Mouse (Mus musculus): Measurements from ENCODE around the gene Klf12.

- no peak for TF ChIP-seq CTCF (IDR thresholded peaks at IDR 0.05; ENCODE audit: low read depth, low read length)
- no peak for TF ChIP-seq POLR2A (IDR thresholded peaks at IDR 0.05; ENCODE audit: insufficient read depth, low read length)
- TF ChIP-seq EP300 (IDR thresholded peaks at IDR 0.05; ENCODE audit: insufficient read depth, low read depth, low read length), result no peak
These were observed 106.7 kb downstream of the Klf12 start for GRCm38 (mm10) chr14:100177796-100178195.

All from ES-Bruce4 (cell line).